Mouse (Mus musculus): ENCODE measurements around the gene Farp1.

DNA sequence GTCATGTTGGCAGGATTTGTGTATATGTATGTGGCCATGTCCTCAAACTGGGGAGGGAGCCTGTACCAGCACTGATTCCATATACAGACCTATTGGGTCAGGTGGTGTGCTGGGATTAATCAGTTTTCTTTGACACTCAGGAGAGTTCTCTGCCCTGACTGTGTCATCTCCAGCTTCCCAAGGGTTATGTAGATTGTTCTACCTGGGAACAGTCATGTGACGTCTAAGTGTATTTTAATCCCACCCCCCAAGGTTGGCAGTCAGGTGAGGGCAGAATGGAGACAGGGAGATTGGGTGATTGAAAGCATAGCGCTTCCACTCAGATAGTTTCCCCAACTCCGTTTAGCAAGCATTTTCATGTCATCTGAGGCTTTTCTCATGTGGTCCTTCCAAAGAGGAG is 110.3 kb downstream of the Farp1 start:
- no peak for TF ChIP-seq TAL1 (conservative IDR thresholded peaks at IDR 0.05; ENCODE audit: low read depth, low read length)
- TF ChIP-seq CTCF (IDR thresholded peaks at IDR 0.05; ENCODE audit: low read depth, low read length): no peak

Measured in G1E (cell line).